Mouse (Mus musculus) intestine, postnatal 0 days (tissue): ENCODE results near the gene Obox8. TPM values are rescaled to one million over a fixed set of nuclear protein-coding genes. Genes with fewer than 3 reads are reported as not detected.
A peak's percentile ranks its signal among the peaks of the same experiment; 100 is the strongest.

Source experiments
- ATAC-seq: fragments of 200-750 bp; cut with Nextera tagmentation; 2 replicates; pipeline ENCODE4 v1.8.0; 2017; ENCODE audit warnings: mild to moderate bottlenecking, moderate TSS enrichment, moderate library complexity
- H3K27ac ChIP-seq: fragments of 300-500 bp; sonication (generic); 2 replicates; pipeline ENCODE4 v1.5.1; 2014; ENCODE audit warnings: mild to moderate bottlenecking, low read depth, low read length, moderate library complexity
- H3K27me3 ChIP-seq: fragments of 300-500 bp; sonication (generic); replicated peaks from 2 replicates; pipeline ENCODE4 v1.6.1; 2014; ENCODE audit warnings: low read length, mixed read lengths; ENCODE audit not compliant: control insufficient read depth, insufficient read depth
- H3K36me3 ChIP-seq: fragments of 300-500 bp; sonication (generic); 2 replicates; pipeline ENCODE4 v1.6.1; 2014; ENCODE audit warnings: mild to moderate bottlenecking, moderate library complexity; ENCODE audit not compliant: control insufficient read depth, insufficient read depth
- H3K4me1 ChIP-seq: fragments of 300-500 bp; sonication (generic); replicated peaks from 2 replicates; pipeline ENCODE4 v1.6.1; 2014; ENCODE audit warnings: antibody characterized with exemption, low read length, mixed read lengths; ENCODE audit not compliant: control insufficient read depth, insufficient read depth
- H3K4me2 ChIP-seq: fragments of 300-500 bp; sonication (generic); replicated peaks from 2 replicates; pipeline ENCODE4 v1.6.1; 2014; ENCODE audit warnings: low read depth, mild to moderate bottlenecking, moderate library complexity
- H3K4me3 ChIP-seq: fragments of 300-500 bp; sonication (generic); 2 replicates; pipeline ENCODE4 v1.5.1; 2014; ENCODE audit warnings: low read depth, low read length
- H3K9ac ChIP-seq: fragments of 300-500 bp; sonication (generic); 2 replicates; pipeline ENCODE4 v1.6.1; 2014; ENCODE audit warnings: mild to moderate bottlenecking, low read depth, low read length
- H3K9me3 ChIP-seq: fragments of 300-500 bp; sonication (generic); 2 replicates; pipeline ENCODE4 v1.6.1; 2016; ENCODE audit warnings: mixed run types; ENCODE audit not compliant: control insufficient read depth
- CTCF ChIP-seq: sonication (generic); IDR thresholded peaks from 2 replicates; pipeline ENCODE4 v1.5.1; 2016; ENCODE audit warnings: low read depth, mild to moderate bottlenecking, control low read depth, antibody characterized with exemption, moderate library complexity
- WGBS: fragments of 180-500 bp; shearing (Covaris S2); extraction: QIAGEN DNeasy Blood & Tissue Kit; methylation state at CpG from one replicate; pipeline ENCODE4 v1.1.7; 2014; 5-methylcytosine and 5-hydroxymethylcytosine counted together
- polyA plus RNA-seq: library from polyadenylated mRNA; unstranded; fragments of >200 nt; fragmentation: Nextera tagmentation; extraction: Ambion mirVana; gene quantifications from 2 replicates; pipeline ENCODE4 v1.2.1, GENCODE M21; 2015

Obox8 gene
- not detected in 2 replicates for polyA plus RNA-seq

GRCm38 (mm10) chr7:14333457-14333856 lies at the start of gene Obox8:
TSS of gene Obox8 (minus strand) at chr7:14333557.
- Histone ChIP-seq H3K4me2 (no peak within 1 kb of the TSS), H3K4me3 (no peak within 1 kb of the TSS), H3K27me3 (no peaks in the 10 kb centered on the region), H3K27ac (no peak within 1 kb of the TSS), H3K9me3 (no peaks in the 10 kb centered on the region), H3K9ac (no peak within 1 kb of the TSS), H3K36me3 (no peaks in the 10 kb centered on the region), H3K4me1 (no peaks in the 10 kb centered on the region)
- ATAC-seq, result no peak
- 92% methylated on average over 2 of the region's 2 CpGs for WGBS
- TF ChIP-seq CTCF, result no peak

GRCm38 (mm10) chr7:14317209-14317608 lies 16.1 kb downstream of the Obox8 start:
- Histone ChIP-seq H3K4me3 (no peak overlapping the region), H3K27me3 (no peaks in the 10 kb centered on the region), H3K36me3 (no peaks in the 10 kb centered on the region), H3K9ac (no peak overlapping the region), H3K27ac (no peak overlapping the region), H3K4me1 (no peaks in the 10 kb centered on the region), H3K9me3 (no peaks in the 10 kb centered on the region), H3K4me2 (no peak overlapping the region)
- peak; percentile 67 for TF ChIP-seq CTCF
- WGBS, result 25% methylated on average over 2 of the region's 2 CpGs
- ATAC-seq, result no peak

GRCm38 (mm10) chr7:14308671-14309070 lies 24.7 kb downstream of the Obox8 start:
- Histone ChIP-seq H3K27ac (no peak overlapping the region), H3K4me3 (no peak overlapping the region), H3K27me3 (no peaks in the 10 kb centered on the region), H3K4me1 (no peaks in the 10 kb centered on the region), H3K4me2 (no peak overlapping the region), H3K9me3 (no peaks in the 10 kb centered on the region), H3K9ac (no peak overlapping the region), H3K36me3 (no peaks in the 10 kb centered on the region)
- WGBS, result 55% methylated on average over 3 of the region's 3 CpGs
- no peak for ATAC-seq
- TF ChIP-seq CTCF, result no peak

GRCm38 (mm10) chr7:14307571-14307970 lies 25.8 kb downstream of the Obox8 start:
- Histone ChIP-seq H3K4me3 (no peak overlapping the region), H3K4me2 (no peak overlapping the region), H3K9me3 (no peaks in the 10 kb centered on the region), H3K4me1 (no peaks in the 10 kb centered on the region), H3K27ac (no peak overlapping the region), H3K9ac (no peak overlapping the region), H3K27me3 (no peaks in the 10 kb centered on the region), H3K36me3 (no peaks in the 10 kb centered on the region)
- no peak for ATAC-seq
- 77% methylated on average over 6 of the region's 6 CpGs for WGBS
- no peak for TF ChIP-seq CTCF

Other genes with a start within 250 kb of the Obox8 start
- not detected in 2 replicates for gene Sult2a3, start 210.5 kb downstream of the Obox8 start, polyA plus RNA-seq
- gene Sult2a6, start 78.7 kb downstream of the Obox8 start, polyA plus RNA-seq, result not detected in 2 replicates
- not detected in 2 replicates for gene Sult2a8, start 113.2 kb upstream of the Obox8 start, polyA plus RNA-seq
- not detected in 2 replicates for gene Sult2a7, start 160.7 kb upstream of the Obox8 start, polyA plus RNA-seq
- gene Vmn1r90, start 229.9 kb upstream of the Obox8 start, polyA plus RNA-seq, result 0.01 TPM in 1 of 2 replicates, not detected in the other